Mouse (Mus musculus) liver, embryonic 11.5 days (tissue): ENCODE results near the gene Atp8a2. TPM values are rescaled to one million over a fixed set of nuclear protein-coding genes. Genes with fewer than 3 reads are reported as not detected.
"Not testable (repeated sequence)": the region's sequence is repeated elsewhere in the genome, so short reads cannot be mapped to it uniquely, and the experiment has no call there.

Experiments
- ATAC-seq: fragments of 200-750 bp; cut with Nextera tagmentation; replicated peaks from 2 replicates; pipeline ENCODE4 v1.8.0; 2017; ENCODE audit warnings: moderate number of reproducible peaks, mild to moderate bottlenecking, moderate TSS enrichment, moderate library complexity; ENCODE audit not compliant: low FRiP score
- DNase-seq: peaks from one replicate; pipeline ENCODE4 v3.0.0-alpha.2; 2017; ENCODE audit warnings: low spot score
- H3K27ac ChIP-seq: fragments of 300-500 bp; sonication (generic); 2 replicates; pipeline ENCODE4 v1.5.1; 2014; ENCODE audit warnings: mild to moderate bottlenecking, low read depth, low read length, control low read depth
- H3K27me3 ChIP-seq: fragments of 300-500 bp; sonication (generic); replicated peaks from 2 replicates; pipeline ENCODE4 v1.6.1; 2014; ENCODE audit warnings: low read length, mixed read lengths; ENCODE audit not compliant: control insufficient read depth, insufficient read depth
- H3K36me3 ChIP-seq: fragments of 300-500 bp; sonication (generic); 2 replicates; pipeline ENCODE4 v1.6.1; 2014; ENCODE audit warnings: mild to moderate bottlenecking, low read length, moderate library complexity, mixed read lengths; ENCODE audit not compliant: control insufficient read depth, insufficient read depth
- H3K4me1 ChIP-seq: fragments of 300-500 bp; sonication (generic); replicated peaks from 2 replicates; pipeline ENCODE4 v1.6.1; 2014; ENCODE audit warnings: low read length, mixed read lengths; ENCODE audit not compliant: control insufficient read depth, insufficient read depth
- H3K4me2 ChIP-seq: fragments of 300-500 bp; sonication (generic); 2 replicates; pipeline ENCODE4 v1.6.1; 2014; ENCODE audit warnings: mild to moderate bottlenecking, control low read depth, moderate library complexity
- H3K4me3 ChIP-seq: fragments of 300-500 bp; sonication (generic); 2 replicates; pipeline ENCODE4 v1.5.1; 2014; ENCODE audit warnings: low read depth, low read length, control low read depth
- H3K9ac ChIP-seq: fragments of 300-500 bp; sonication (generic); 2 replicates; pipeline ENCODE4 v1.6.1; 2014; ENCODE audit warnings: low read depth, low read length, control low read depth
- H3K9me3 ChIP-seq: fragments of 300-500 bp; sonication (generic); 2 replicates; pipeline ENCODE4 v1.6.1; 2016; ENCODE audit warnings: low read length, inconsistent platforms, mixed read lengths; ENCODE audit not compliant: control insufficient read depth
- WGBS: fragments of 180-500 bp; shearing (Covaris S2); extraction: QIAGEN DNeasy Blood & Tissue Kit; methylation state at CpG from one replicate; pipeline ENCODE4 v1.1.7; 2014; 5-methylcytosine and 5-hydroxymethylcytosine counted together
- polyA plus RNA-seq: library from polyadenylated mRNA; unstranded; fragments of >200 nt; fragmentation: Nextera tagmentation; extraction: Ambion mirVana; gene quantifications from 2 replicates; pipeline ENCODE4 v1.2.1, GENCODE M21; 2014

Gene Atp8a2
- polyA plus RNA-seq, 1 experiment from 2014 or later = 2.2 TPM

- ATAC-seq (no peak), DNase-seq (no peak)
- no peaks in the 10 kb centered on the region for H3K9me3 ChIP-seq
- H3K4me3 ChIP-seq = no peak overlapping the region
- H3K27me3 ChIP-seq = no peaks in the 10 kb centered on the region
- H3K36me3 ChIP-seq = no peaks in the 10 kb centered on the region
- WGBS = 83% methylated on average over 2 of the region's 2 CpGs
- no peak overlapping the region for H3K9ac ChIP-seq
- H3K27ac ChIP-seq = no peak overlapping the region
- no peaks in the 10 kb centered on the region for H3K4me1 ChIP-seq
- no peak overlapping the region for H3K4me2 ChIP-seq
These were observed 254.8 kb downstream of the Atp8a2 start for GRCm38 (mm10) chr14:59942199-59942598.

GRCm38 (mm10) chr14:59932355-59932754 is 264.6 kb downstream of the Atp8a2 start:
- Histone ChIP-seq H3K4me3 (no peak overlapping the region), H3K4me1 (no peaks in the 10 kb centered on the region), H3K27me3 (no peaks in the 10 kb centered on the region), H3K9ac (no peak overlapping the region), H3K36me3 (no peaks in the 10 kb centered on the region), H3K4me2 (no peak overlapping the region), H3K9me3 (no peaks in the 10 kb centered on the region), H3K27ac (no peak overlapping the region)
- 40% methylated on average over 6 of the region's 6 CpGs for WGBS
- no peak for DNase-seq
- no peak for ATAC-seq

- DNase-seq (no peak), ATAC-seq (no peak)
- WGBS = 89% methylated on average over 13 of the region's 13 CpGs
- Histone ChIP-seq H3K27ac (no peak overlapping the region), H3K27me3 (no peaks in the 10 kb centered on the region), H3K4me1 (no peaks in the 10 kb centered on the region), H3K9ac (no peak overlapping the region), H3K36me3 (no peaks in the 10 kb centered on the region), H3K4me2 (no peak overlapping the region), H3K9me3 (no peaks in the 10 kb centered on the region), H3K4me3 (no peak overlapping the region)
These were observed 265.4 kb downstream of the Atp8a2 start for GRCm38 (mm10) chr14:59931412-59932058.

- H3K4me2 ChIP-seq, H3K36me3 ChIP-seq, H3K4me3 ChIP-seq, H3K4me1 ChIP-seq, DNase-seq, ATAC-seq, H3K9me3 ChIP-seq, H3K9ac ChIP-seq, H3K27me3 ChIP-seq, H3K27ac ChIP-seq: not testable (repeated sequence)
- 79% methylated on average over 1 of the region's 1 CpGs for WGBS
These were observed 267.8 kb downstream of the Atp8a2 start for GRCm38 (mm10) chr14:59929190-59929589.

GRCm38 (mm10) chr14:59928781-59929180 is 268.2 kb downstream of the Atp8a2 start:
- 86% methylated on average over 5 of the region's 5 CpGs for WGBS
- no peaks in the 10 kb centered on the region for H3K27me3 ChIP-seq
- ATAC-seq (no peak), DNase-seq (no peak)
- no peak overlapping the region for H3K27ac ChIP-seq
- H3K4me1 ChIP-seq = no peaks in the 10 kb centered on the region
- H3K36me3 ChIP-seq = no peaks in the 10 kb centered on the region
- H3K4me3 ChIP-seq = no peak overlapping the region
- H3K9me3 ChIP-seq = no peaks in the 10 kb centered on the region
- no peak overlapping the region for H3K9ac ChIP-seq
- no peak overlapping the region for H3K4me2 ChIP-seq

DNA sequence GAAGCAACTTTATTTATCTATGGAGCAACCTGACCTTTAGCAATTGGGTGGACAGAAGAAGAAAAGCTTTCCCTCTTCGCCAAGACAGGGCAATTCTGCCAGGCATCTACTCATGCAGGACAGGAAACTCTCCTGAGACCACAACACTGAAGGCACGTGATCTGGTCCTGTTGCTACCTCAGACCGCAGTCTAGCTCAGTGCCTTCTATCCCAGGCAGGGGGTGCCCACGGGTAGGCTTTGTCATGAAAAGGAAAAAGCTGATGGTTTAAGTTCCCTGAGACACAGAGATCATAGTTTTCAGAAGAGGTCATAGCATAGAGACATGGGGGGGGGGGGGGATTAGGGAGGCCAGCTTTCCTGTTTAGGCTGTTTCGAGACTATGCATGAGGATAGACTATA is 269.2 kb downstream of the Atp8a2 start:
- Histone ChIP-seq H3K4me1 (no peaks in the 10 kb centered on the region), H3K36me3 (no peaks in the 10 kb centered on the region), H3K27me3 (no peaks in the 10 kb centered on the region), H3K27ac (no peak overlapping the region), H3K9me3 (no peaks in the 10 kb centered on the region), H3K4me3 (no peak overlapping the region), H3K4me2 (no peak overlapping the region), H3K9ac (no peak overlapping the region)
- DNase-seq (no peak), ATAC-seq (no peak)
- 65% methylated on average over 5 of the region's 5 CpGs for WGBS

- H3K9ac ChIP-seq = no peak overlapping the region
- no peak overlapping the region for H3K4me2 ChIP-seq
- H3K36me3 ChIP-seq = no peaks in the 10 kb centered on the region
- DNase-seq = no peak
- H3K27me3 ChIP-seq = no peaks in the 10 kb centered on the region
- WGBS = 72% methylated on average over 8 of the region's 8 CpGs
- no peak overlapping the region for H3K27ac ChIP-seq
- no peak overlapping the region for H3K4me3 ChIP-seq
- ATAC-seq = no peak
- H3K9me3 ChIP-seq = no peaks in the 10 kb centered on the region
- no peaks in the 10 kb centered on the region for H3K4me1 ChIP-seq
These were observed 277.1 kb downstream of the Atp8a2 start for GRCm38 (mm10) chr14:59919865-59920264.

DNA sequence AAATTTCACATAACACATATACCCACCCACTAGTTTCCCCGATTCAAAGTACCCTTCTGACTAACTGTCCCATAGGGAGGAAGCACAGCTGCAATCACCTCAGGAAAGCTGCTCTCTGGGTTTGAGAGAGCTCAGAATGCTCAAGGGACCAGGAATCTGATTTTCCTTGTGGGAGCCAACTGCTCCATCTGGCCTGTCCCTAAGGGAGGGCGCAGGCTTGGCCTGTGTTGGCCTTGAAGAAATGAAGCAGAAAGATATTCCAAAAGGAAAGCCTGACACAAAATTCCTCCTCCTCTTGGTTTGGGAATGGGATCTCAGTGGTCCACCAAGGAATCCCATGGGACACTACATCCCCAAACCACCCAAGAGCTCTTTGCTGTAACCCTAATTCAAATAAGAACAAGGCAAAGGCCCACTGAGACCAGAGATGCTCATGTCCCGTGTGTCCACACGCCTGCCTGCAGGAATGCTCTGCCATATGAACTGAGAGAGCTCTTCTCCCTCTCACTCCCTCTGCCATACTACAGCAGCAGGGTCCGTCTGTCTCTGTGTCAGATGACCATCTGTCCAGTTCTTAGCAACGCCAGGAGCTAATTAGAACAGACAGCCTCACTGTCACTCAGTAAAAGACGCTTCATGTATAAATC is 293.4 kb downstream of the Atp8a2 start:
- H3K27me3 ChIP-seq = no peaks in the 10 kb centered on the region
- ATAC-seq (no peak), DNase-seq (no peak)
- H3K9me3 ChIP-seq = no peaks in the 10 kb centered on the region
- H3K4me1 ChIP-seq = no peaks in the 10 kb centered on the region
- no peak overlapping the region for H3K4me2 ChIP-seq
- WGBS = 84% methylated on average over 7 of the region's 7 CpGs
- no peaks in the 10 kb centered on the region for H3K36me3 ChIP-seq
- no peak overlapping the region for H3K4me3 ChIP-seq
- H3K27ac ChIP-seq = no peak overlapping the region
- H3K9ac ChIP-seq = no peak overlapping the region

- DNase-seq (no peak), ATAC-seq (no peak)
- no peak overlapping the region for H3K27ac ChIP-seq
- H3K4me1 ChIP-seq = no peaks in the 10 kb centered on the region
- no peaks in the 10 kb centered on the region for H3K27me3 ChIP-seq
- H3K9me3 ChIP-seq = no peaks in the 10 kb centered on the region
- H3K4me2 ChIP-seq = no peak overlapping the region
- WGBS = 71% methylated on average over 1 of the region's 1 CpGs
- H3K9ac ChIP-seq = no peak overlapping the region
- no peaks in the 10 kb centered on the region for H3K36me3 ChIP-seq
- no peak overlapping the region for H3K4me3 ChIP-seq
These were observed 303.0 kb downstream of the Atp8a2 start for GRCm38 (mm10) chr14:59893971-59894370.
